Mouse (Mus musculus): Measurements from ENCODE around the gene Tmcc2.

GRCm38 (mm10) chr1:132315889-132316624, 75.0 kb downstream of the Tmcc2 start, which contains the start of gene Nuak2:
- no peak for TF ChIP-seq CTCF (IDR thresholded peaks at IDR 0.05; ENCODE audit: low read depth, low read length)
- TF ChIP-seq TAL1 (conservative IDR thresholded peaks at IDR 0.05; ENCODE audit: low read depth, low read length), result no peak
- no peak for TF ChIP-seq GATA1 (IDR thresholded peaks at IDR 0.05; ENCODE audit: borderline replicate concordance, low read length)
- TF ChIP-seq POLR2AphosphoS5 (IDR thresholded peaks at IDR 0.05; ENCODE audit: insufficient replicate concordance, low read depth, low read length), result no peak
- no peak for TF ChIP-seq GATA2 (IDR thresholded peaks at IDR 0.05; ENCODE audit: borderline replicate concordance, low read depth, low read length)
